Mouse (Mus musculus) hindbrain, embryonic 11.5 days (tissue): Measurements from ENCODE around the gene Ralb. TPM values are rescaled to one million over a fixed set of nuclear protein-coding genes. Genes with fewer than 3 reads are reported as not detected.

ENCODE experiments used
- ATAC-seq: fragments of 200-750 bp; cut with Nextera tagmentation; 2 replicates; pipeline ENCODE4 v1.8.0; 2017; ENCODE audit warnings: mild to moderate bottlenecking, moderate TSS enrichment, moderate library complexity; ENCODE audit not compliant: low FRiP score
- DNase-seq: peaks from one replicate; pipeline ENCODE4 v3.0.0-alpha.2; 2015; ENCODE audit warnings: low spot score
- H3K27ac ChIP-seq: fragments of 300-500 bp; sonication (generic); 2 replicates; pipeline ENCODE4 v1.5.1; 2014; ENCODE audit warnings: mild to moderate bottlenecking, low read depth, low read length
- H3K27me3 ChIP-seq: fragments of 300-500 bp; sonication (generic); 2 replicates; pipeline ENCODE4 v1.6.1; 2014; ENCODE audit warnings: mild to moderate bottlenecking, low read length, moderate library complexity, mixed read lengths; ENCODE audit not compliant: control insufficient read depth, insufficient read depth
- H3K36me3 ChIP-seq: fragments of 300-500 bp; sonication (generic); 2 replicates; pipeline ENCODE4 v1.6.1; 2014; ENCODE audit warnings: mild to moderate bottlenecking, low read length, moderate library complexity, mixed read lengths; ENCODE audit not compliant: control insufficient read depth, insufficient read depth
- H3K4me1 ChIP-seq: fragments of 300-500 bp; sonication (generic); replicated peaks from 2 replicates; pipeline ENCODE4 v1.6.1; 2014; ENCODE audit warnings: low read length, mixed read lengths; ENCODE audit not compliant: control insufficient read depth, insufficient read depth
- H3K4me2 ChIP-seq: fragments of 300-500 bp; sonication (generic); replicated peaks from 2 replicates; pipeline ENCODE4 v1.6.1; 2014; ENCODE audit warnings: mild to moderate bottlenecking, low read depth, low read length
- H3K4me3 ChIP-seq: fragments of 300-500 bp; sonication (generic); 2 replicates; pipeline ENCODE4 v1.5.1; 2014; ENCODE audit warnings: low read depth, low read length
- H3K9ac ChIP-seq: fragments of 300-500 bp; sonication (generic); 2 replicates; pipeline ENCODE4 v1.6.1; 2014; ENCODE audit warnings: low read depth, low read length
- H3K9me3 ChIP-seq: fragments of 300-500 bp; sonication (generic); 2 replicates; pipeline ENCODE4 v1.6.1; 2016; ENCODE audit warnings: low read length; ENCODE audit not compliant: control insufficient read depth
- WGBS: fragments of 180-500 bp; shearing (Covaris S2); extraction: QIAGEN DNeasy Blood & Tissue Kit; methylation state at CpG from one replicate; pipeline ENCODE4 v1.1.7; 2014; 5-methylcytosine and 5-hydroxymethylcytosine counted together
- polyA plus RNA-seq: library from polyadenylated mRNA; unstranded; fragments of >200 nt; fragmentation: Nextera tagmentation; extraction: Ambion mirVana; gene quantifications from 2 replicates; pipeline ENCODE4 v1.2.1, GENCODE M21; 2014

Gene Ralb
- polyA plus RNA-seq, 1 experiment from 2014 or later: 70.5 TPM

DNA sequence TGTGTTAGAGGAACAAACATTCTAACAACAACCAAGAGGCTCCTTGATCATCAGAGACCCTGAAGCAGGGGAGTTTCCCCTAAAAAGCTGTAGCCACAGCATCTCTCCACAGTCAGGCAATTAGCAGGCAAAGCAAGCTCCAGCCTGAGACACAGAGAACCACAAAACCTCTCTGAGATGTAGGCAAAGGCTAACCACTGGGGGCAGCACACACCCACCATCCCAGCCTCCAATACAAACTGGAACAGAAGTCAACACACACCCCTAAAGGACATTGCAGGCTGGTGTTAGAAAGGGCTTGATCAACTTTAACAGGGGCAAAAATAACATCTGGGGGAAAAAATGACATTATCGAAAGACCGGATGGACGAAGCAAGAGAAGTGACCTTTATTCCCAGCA is 20.1 kb downstream of the Ralb start:
- Histone ChIP-seq H3K36me3 (no peaks in the 10 kb centered on the region), H3K4me2 (no peak overlapping the region), H3K27ac (no peak overlapping the region), H3K4me1 (no peaks in the 10 kb centered on the region), H3K9me3 (no peaks in the 10 kb centered on the region), H3K9ac (no peak overlapping the region), H3K4me3 (no peak overlapping the region), H3K27me3 (no peaks in the 10 kb centered on the region)
- DNase-seq: peak; percentile 37
- WGBS: 70% methylated on average over 3 of the region's 3 CpGs
- ATAC-seq: no peak

DNA sequence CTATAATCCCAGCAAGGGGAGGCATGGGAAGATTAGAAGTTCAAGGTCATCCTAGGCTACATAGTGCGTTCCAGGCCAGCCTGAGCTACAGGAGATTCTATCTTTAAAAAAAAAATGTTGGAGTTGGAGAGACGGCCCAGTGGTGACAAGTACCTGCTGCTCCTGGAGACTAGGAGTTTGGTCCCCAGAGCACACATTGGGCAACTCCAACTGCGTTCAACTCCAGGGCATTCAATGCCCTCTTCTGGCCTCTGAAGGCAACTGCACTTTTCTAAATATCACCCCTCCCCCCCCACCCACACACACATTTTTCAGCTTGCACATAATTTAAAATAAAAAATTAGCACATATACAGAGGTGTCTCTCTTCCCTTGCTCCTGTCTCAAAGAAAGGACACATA is 21.7 kb downstream of the Ralb start:
- Histone ChIP-seq H3K27me3 (no peaks in the 10 kb centered on the region), H3K4me1 (no peaks in the 10 kb centered on the region), H3K36me3 (no peaks in the 10 kb centered on the region), H3K4me3 (no peak overlapping the region), H3K4me2 (no peak overlapping the region), H3K9me3 (no peaks in the 10 kb centered on the region), H3K27ac (no peak overlapping the region), H3K9ac (no peak overlapping the region)
- WGBS: 49% methylated on average over 3 of the region's 3 CpGs
- no peak for DNase-seq
- ATAC-seq: no peak

DNA sequence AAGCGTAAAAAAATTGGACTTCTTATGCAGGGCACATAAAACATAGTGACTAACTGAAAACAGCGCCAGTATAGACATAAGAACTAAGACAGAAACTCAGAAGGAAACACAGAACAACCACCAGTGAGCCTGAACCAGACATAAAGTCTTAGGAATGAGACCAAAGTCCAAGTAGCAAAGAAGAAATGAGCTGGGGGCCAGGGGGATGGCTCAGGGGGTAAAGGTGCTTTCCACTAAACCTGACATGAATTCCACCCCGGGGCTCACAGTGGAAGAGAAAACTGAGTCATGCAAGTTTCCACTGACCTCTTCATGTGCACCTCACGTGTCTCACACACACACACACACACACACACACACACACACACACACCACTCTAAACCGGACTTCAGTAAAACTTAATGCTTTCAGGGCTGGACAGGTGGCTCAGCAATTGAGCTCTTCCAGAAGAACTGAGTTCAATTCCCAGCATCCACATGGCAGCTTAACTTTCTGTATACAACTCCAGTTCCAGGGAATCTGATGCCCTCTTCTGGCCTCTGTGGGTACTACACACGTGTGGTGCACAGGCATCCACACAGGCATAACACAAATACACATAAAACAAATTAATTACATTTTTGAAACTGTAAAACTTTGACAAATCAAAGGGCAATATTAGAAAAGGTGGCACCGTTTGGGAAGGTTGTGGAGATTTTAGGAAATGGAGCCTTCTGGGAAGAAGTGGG is 23.2 kb downstream of the Ralb start:
- Histone ChIP-seq H3K36me3 (no peaks in the 10 kb centered on the region), H3K4me1 (no peaks in the 10 kb centered on the region), H3K9me3 (no peaks in the 10 kb centered on the region), H3K27ac (no peak overlapping the region), H3K9ac (no peak overlapping the region), H3K27me3 (no peaks in the 10 kb centered on the region), H3K4me3 (no peak overlapping the region), H3K4me2 (no peak overlapping the region)
- WGBS: 94% methylated on average over 7 of the region's 7 CpGs
- DNase-seq (no peak), ATAC-seq (no peak)

DNA sequence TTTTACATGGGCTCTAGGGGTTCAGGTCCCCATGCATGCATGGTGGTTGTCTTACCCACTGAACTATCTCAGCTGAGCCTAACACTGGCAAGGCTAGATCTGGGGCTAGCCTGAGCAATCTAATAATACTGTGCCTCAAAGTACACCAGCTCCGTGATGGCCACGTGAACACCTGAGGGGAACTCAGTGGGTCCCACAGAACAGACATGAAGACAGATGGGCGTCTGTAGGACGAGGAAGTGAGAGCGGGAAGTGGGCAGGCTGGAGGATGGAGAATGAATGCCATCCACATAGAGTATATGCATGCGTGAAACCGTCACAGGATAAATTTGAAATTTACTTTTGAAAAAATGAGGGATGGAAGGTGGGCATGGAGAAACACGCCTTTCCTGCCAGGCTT is 23.9 kb downstream of the Ralb start:
- ATAC-seq (no peak), DNase-seq (no peak)
- Histone ChIP-seq H3K27me3 (no peaks in the 10 kb centered on the region), H3K9ac (no peak overlapping the region), H3K9me3 (no peaks in the 10 kb centered on the region), H3K4me2 (no peak overlapping the region), H3K4me1 (no peaks in the 10 kb centered on the region), H3K4me3 (no peak overlapping the region), H3K27ac (no peak overlapping the region), H3K36me3 (no peaks in the 10 kb centered on the region)
- WGBS: 94% methylated on average over 8 of the region's 8 CpGs

DNA sequence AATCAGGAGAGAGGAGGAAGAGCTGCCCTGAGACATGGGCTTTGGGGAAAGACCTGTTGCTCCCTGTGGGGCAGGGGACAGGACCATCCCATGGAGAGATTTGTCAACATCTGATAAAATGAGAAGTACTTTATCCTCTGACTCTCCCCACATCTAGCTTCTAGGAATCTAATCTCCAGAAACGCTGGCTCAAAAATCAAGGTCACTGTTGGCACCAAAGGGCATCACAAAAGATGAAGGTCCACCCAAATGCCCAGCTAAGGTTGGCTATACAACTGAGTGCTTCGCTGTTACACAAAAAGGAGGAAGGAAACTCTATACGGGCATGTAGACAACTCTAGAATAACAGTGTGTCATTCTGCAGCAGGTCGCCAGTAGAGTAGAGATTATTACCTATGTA is 25.0 kb downstream of the Ralb start:
- Histone ChIP-seq H3K9me3 (no peaks in the 10 kb centered on the region), H3K4me2 (no peak overlapping the region), H3K27ac (no peak overlapping the region), H3K36me3 (peaks cover 2% of the 10 kb centered on the region; the same call in 1 of the 2 replicates), H3K27me3 (no peaks in the 10 kb centered on the region), H3K9ac (no peak overlapping the region), H3K4me1 (no peaks in the 10 kb centered on the region), H3K4me3 (no peak overlapping the region)
- ATAC-seq: no peak
- no peak for DNase-seq
- WGBS: 79% methylated on average over 4 of the region's 4 CpGs

DNA sequence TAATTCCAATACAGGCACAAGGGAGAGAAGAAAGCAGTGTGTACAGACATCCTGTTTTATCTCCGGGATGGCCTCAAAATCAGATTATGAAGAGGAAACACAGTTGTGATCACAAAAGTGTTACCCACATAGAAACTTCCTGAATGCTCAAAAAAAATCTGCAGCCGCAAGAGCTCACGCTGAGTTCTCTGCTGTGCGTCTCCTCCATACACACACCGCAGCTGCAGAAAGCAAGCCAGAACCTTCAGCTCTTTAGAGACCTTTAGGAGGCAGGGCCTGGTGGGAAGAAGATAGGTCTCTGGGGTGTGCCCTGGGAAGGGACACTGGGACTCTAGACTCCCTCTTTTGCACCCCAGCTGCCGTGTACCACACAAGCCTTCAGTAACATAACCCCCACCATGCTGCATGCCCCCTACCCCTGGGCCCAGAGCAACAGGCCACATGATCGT is 27.7 kb downstream of the Ralb start:
- Histone ChIP-seq H3K9me3 (no peaks in the 10 kb centered on the region), H3K27me3 (no peaks in the 10 kb centered on the region), H3K36me3 (peaks cover 2% of the 10 kb centered on the region; the same call in 1 of the 2 replicates), H3K4me1 (no peaks in the 10 kb centered on the region), H3K4me3 (no peak overlapping the region), H3K4me2 (no peak overlapping the region), H3K9ac (no peak overlapping the region), H3K27ac (no peak overlapping the region)
- ATAC-seq (no peak), DNase-seq (no peak)
- 90% methylated on average over 7 of the region's 7 CpGs for WGBS

DNA sequence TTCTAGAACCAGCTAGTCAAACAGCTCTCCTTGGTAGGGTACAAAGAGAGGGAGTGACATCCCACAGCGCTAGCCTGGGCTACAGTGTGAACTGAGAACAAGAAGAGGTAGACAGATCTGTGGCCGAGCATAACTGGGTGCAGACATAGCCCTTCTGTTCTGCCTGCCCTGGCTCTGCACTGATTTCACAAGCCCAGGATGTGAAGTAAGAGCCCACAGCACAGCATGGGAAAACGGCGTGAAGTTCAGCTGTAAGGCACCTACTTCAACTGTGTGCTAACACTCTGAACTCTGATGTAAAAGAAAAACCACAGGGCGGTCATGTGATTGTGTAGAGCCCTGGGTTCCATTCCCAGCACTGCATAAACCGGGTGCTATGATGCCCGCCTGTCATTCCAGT is 29.9 kb downstream of the Ralb start:
- no peak for DNase-seq
- 87% methylated on average over 7 of the region's 7 CpGs for WGBS
- Histone ChIP-seq H3K27ac (no peak overlapping the region), H3K36me3 (peaks cover 2% of the 10 kb centered on the region; the same call in 1 of the 2 replicates), H3K4me2 (no peak overlapping the region), H3K4me1 (no peaks in the 10 kb centered on the region), H3K9ac (no peak overlapping the region), H3K9me3 (no peaks in the 10 kb centered on the region), H3K4me3 (no peak overlapping the region), H3K27me3 (no peaks in the 10 kb centered on the region)
- no peak for ATAC-seq

DNA sequence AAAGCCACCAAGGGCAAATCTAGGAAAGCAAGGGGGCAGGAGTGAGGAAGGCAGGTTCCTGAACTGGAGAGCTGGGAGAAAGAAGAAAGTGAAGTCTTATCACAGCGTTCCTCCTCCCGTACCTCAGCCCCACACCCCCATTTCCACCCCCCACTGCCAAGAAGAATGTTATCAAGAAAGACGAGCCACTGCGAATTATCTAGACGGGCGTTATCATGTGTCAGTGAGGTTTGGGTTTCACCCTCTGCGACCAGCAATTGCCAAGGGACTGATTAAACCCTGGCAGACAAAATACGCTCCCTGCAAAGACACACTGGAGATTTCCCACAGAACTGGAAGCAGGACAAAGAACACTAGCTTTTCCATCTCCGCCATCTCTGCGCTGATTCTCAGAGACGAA is 31.9 kb downstream of the Ralb start:
- no peak for DNase-seq
- H3K4me1 ChIP-seq: no peaks in the 10 kb centered on the region
- ATAC-seq: no peak
- no peak overlapping the region for H3K4me3 ChIP-seq
- H3K4me2 ChIP-seq: no peak overlapping the region
- no peak overlapping the region for H3K9ac ChIP-seq
- H3K36me3 ChIP-seq: peaks cover 2% of the 10 kb centered on the region; the same call in 1 of the 2 replicates
- H3K9me3 ChIP-seq: no peaks in the 10 kb centered on the region
- no peaks in the 10 kb centered on the region for H3K27me3 ChIP-seq
- no peak overlapping the region for H3K27ac ChIP-seq
- 64% methylated on average over 11 of the region's 11 CpGs for WGBS

DNA sequence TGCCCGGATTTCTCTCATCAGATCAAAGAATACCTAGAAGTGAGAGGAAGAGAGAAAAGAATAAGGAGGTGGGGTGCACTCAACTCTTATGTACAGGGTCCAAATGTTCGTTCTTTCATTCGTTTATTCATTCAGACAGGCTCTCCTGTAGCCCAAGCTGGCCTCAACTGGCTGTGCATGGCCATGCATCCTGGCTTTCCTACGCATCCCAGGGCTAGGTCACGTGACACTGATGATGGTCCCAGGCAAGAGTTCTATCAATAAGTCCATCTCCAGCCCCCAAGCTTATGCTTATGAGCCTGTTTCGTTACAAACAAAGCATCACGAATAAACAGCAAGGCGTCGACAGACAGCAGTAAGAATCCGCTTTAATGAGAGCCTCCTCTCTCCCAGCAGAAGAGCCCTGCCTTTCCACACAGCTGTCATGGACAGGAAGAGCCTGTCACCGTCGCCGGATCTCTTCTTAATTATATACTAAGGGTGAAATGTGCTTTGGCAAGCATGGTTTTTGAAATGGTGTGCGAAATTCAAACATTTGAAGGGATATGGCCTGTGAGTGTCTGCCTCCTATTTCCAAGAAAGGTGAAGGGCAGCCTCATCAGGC is 32.7 kb downstream of the Ralb start:
- Histone ChIP-seq H3K36me3 (peaks cover 2% of the 10 kb centered on the region; the same call in 1 of the 2 replicates), H3K4me3 (no peak overlapping the region), H3K4me1 (no peaks in the 10 kb centered on the region), H3K9ac (no peak overlapping the region), H3K9me3 (no peaks in the 10 kb centered on the region), H3K27ac (no peak overlapping the region), H3K27me3 (no peaks in the 10 kb centered on the region), H3K4me2 (no peak overlapping the region)
- no peak for ATAC-seq
- 66% methylated on average over 14 of the region's 14 CpGs for WGBS
- no peak for DNase-seq
